Mouse (Mus musculus) kidney, postnatal 0 days (tissue): ENCODE results near the gene 4933416C03Rik. TPM values are rescaled to one million over a fixed set of nuclear protein-coding genes. Genes with fewer than 3 reads are reported as not detected.

Experiments used
- ATAC-seq: fragments of 200-750 bp; cut with Nextera tagmentation; replicated peaks from 2 replicates; pipeline ENCODE4 v1.8.0; 2017; ENCODE audit warnings: low read depth, moderate number of reproducible peaks, moderate TSS enrichment, moderate library complexity; ENCODE audit not compliant: low FRiP score
- DNase-seq: peaks from one replicate; pipeline ENCODE4 v3.0.0-alpha.2; 2016; ENCODE audit warnings: low spot score
- H3K27ac ChIP-seq: fragments of 300-500 bp; sonication (generic); 2 replicates; pipeline ENCODE4 v1.5.1; 2014; ENCODE audit warnings: mild to moderate bottlenecking
- H3K27me3 ChIP-seq: fragments of 300-500 bp; sonication (generic); 2 replicates; pipeline ENCODE4 v1.6.1; 2014; ENCODE audit warnings: low read length, mixed read lengths; ENCODE audit not compliant: insufficient read depth
- H3K36me3 ChIP-seq: fragments of 300-500 bp; sonication (generic); 2 replicates; pipeline ENCODE4 v1.6.1; 2014; ENCODE audit warnings: low read length, mixed read lengths; ENCODE audit not compliant: insufficient read depth
- H3K4me1 ChIP-seq: fragments of 300-500 bp; sonication (generic); replicated peaks from 2 replicates; pipeline ENCODE4 v1.6.1; 2014; ENCODE audit warnings: antibody characterized with exemption, low read length, mixed read lengths; ENCODE audit not compliant: insufficient read depth
- H3K4me2 ChIP-seq: fragments of 300-500 bp; sonication (generic); 2 replicates; pipeline ENCODE4 v1.6.1; 2014; ENCODE audit warnings: mild to moderate bottlenecking, low read length, moderate library complexity, mixed read lengths
- H3K4me3 ChIP-seq: fragments of 300-500 bp; sonication (generic); replicated peaks from 2 replicates; pipeline ENCODE4 v1.5.1; 2014; ENCODE audit warnings: low read depth, low read length
- H3K9ac ChIP-seq: fragments of 300-500 bp; sonication (generic); 2 replicates; pipeline ENCODE4 v1.6.1; 2014; ENCODE audit warnings: low read depth, low read length
- H3K9me3 ChIP-seq: fragments of 300-500 bp; sonication (generic); replicated peaks from 2 replicates; pipeline ENCODE4 v1.6.1; 2016; ENCODE audit warnings: low read length, inconsistent platforms, mixed read lengths
- CTCF ChIP-seq: IDR thresholded peaks from 2 replicates; pipeline ENCODE4 v1.5.1; 2016; ENCODE audit warnings: antibody characterized with exemption, low read depth, mild to moderate bottlenecking, moderate library complexity
- WGBS: fragments of 180-500 bp; shearing (Covaris S2); extraction: QIAGEN DNeasy Blood & Tissue Kit; methylation state at CpG from one replicate; pipeline ENCODE4 v1.1.7; 2014; 5-methylcytosine and 5-hydroxymethylcytosine counted together
- polyA plus RNA-seq: library from polyadenylated mRNA; unstranded; fragments of >200 nt; fragmentation: Nextera tagmentation; extraction: Ambion mirVana; gene quantifications from 2 replicates; pipeline ENCODE4 v1.2.1, GENCODE M21; 2015

4933416C03Rik gene
- polyA plus RNA-seq, 1 experiment from 2014 or later = not detected

DNA sequence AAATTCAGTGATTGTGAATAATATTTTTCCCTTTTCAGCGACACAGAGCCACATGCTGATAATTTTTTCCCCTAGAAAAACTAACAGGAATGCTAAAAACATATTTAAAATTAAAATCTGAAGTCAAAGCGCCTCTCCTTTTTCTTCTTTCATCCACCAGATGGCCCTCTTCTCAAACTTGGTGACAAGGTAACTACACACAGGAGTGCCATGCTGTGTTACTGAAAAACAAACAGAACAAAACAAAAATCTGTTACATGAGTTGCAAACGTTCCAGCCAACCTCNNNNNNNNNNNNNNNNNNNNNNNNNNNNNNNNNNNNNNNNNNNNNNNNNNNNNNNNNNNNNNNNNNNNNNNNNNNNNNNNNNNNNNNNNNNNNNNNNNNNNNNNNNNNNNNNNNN, 29.8 kb downstream of the 4933416C03Rik start:
- TF ChIP-seq CTCF = peak; percentile 62
- Histone ChIP-seq H3K9ac (no peak overlapping the region), H3K4me3 (no peak overlapping the region), H3K9me3 (no peaks in the 10 kb centered on the region), H3K36me3 (no peaks in the 10 kb centered on the region), H3K27ac (no peak overlapping the region), H3K4me1 (no peaks in the 10 kb centered on the region), H3K27me3 (no peaks in the 10 kb centered on the region), H3K4me2 (no peak overlapping the region)
- 24% methylated on average over 3 of the region's 3 CpGs for WGBS
- DNase-seq (peak; percentile 12), ATAC-seq (no peak)

DNA sequence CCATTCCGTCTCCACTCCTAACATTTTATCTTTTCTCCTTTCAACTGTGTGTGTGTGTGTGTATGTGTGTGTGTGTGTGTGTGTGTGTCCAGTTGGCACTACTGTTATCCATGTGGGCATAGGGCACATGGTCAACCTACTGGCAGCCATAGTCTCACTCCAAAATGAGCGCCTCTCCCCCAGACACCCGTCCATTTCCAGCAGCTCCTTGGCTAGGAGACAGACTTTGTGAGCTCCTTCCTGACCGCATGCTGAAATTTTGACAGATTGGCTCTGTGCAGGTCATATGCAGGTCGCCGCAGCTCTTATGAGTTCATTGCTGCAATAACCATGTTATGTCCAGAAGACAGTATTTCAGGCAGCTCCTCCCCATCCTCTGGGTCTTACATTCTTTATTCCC, 32.9 kb downstream of the 4933416C03Rik start:
- DNase-seq (no peak), ATAC-seq (no peak)
- Histone ChIP-seq H3K36me3 (no peaks in the 10 kb centered on the region), H3K27ac (no peak overlapping the region), H3K4me2 (no peak overlapping the region), H3K9ac (no peak overlapping the region), H3K27me3 (no peaks in the 10 kb centered on the region), H3K4me1 (no peaks in the 10 kb centered on the region), H3K9me3 (no peaks in the 10 kb centered on the region), H3K4me3 (no peak overlapping the region)
- 87% methylated on average over 6 of the region's 6 CpGs for WGBS
- no peak for TF ChIP-seq CTCF

DNA sequence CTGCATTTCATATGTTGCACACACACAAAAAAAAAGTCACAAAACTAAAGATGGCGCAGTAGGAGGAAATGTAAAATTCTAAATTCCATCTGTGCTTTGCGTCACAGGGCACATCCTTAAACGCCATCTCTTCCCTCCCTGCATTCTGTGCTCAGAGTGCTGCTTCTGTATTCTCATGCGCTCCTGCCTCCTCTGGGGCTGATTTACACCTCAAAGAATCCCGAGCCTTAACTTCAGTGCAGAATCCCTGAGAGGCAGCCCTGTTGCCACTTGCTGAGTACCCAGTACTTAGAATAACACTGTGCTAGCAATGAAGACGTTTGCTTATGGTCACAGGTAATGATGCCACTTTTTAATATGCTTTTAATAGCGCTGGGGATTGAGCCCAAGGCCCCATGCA, 34.3 kb downstream of the 4933416C03Rik start:
- Histone ChIP-seq H3K27ac (no peak overlapping the region), H3K9ac (no peak overlapping the region), H3K36me3 (no peaks in the 10 kb centered on the region), H3K9me3 (no peaks in the 10 kb centered on the region), H3K27me3 (no peaks in the 10 kb centered on the region), H3K4me3 (no peak overlapping the region), H3K4me2 (no peak overlapping the region), H3K4me1 (no peaks in the 10 kb centered on the region)
- 42% methylated on average over 7 of the region's 7 CpGs for WGBS
- no peak for TF ChIP-seq CTCF
- no peak for ATAC-seq
- no peak for DNase-seq

DNA sequence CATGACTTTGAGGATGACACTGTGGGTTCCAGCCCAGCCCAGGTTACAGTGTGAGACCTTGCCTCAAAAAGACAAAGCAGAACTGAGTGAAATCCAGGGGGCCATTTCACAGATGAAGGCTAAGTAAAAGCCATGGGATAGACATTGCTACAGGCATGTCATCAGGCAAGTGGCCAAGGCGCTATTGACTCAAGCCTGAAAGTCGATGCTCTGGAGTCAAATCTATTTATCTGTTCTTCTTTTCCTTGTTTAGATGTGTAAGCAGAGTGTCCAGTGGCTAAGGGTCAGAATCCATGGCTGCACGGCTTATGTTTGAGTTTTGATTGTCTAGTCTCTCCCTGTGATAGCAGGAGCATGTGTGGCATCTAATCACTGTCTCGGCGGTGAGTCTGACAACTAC, 35.1 kb downstream of the 4933416C03Rik start:
- H3K27me3 ChIP-seq = no peaks in the 10 kb centered on the region
- H3K9ac ChIP-seq = no peak overlapping the region
- no peak overlapping the region for H3K4me2 ChIP-seq
- ATAC-seq (no peak), DNase-seq (no peak)
- 85% methylated on average over 5 of the region's 5 CpGs for WGBS
- H3K36me3 ChIP-seq = no peaks in the 10 kb centered on the region
- H3K4me1 ChIP-seq = no peaks in the 10 kb centered on the region
- H3K9me3 ChIP-seq = no peaks in the 10 kb centered on the region
- no peak overlapping the region for H3K4me3 ChIP-seq
- no peak for TF ChIP-seq CTCF
- H3K27ac ChIP-seq = no peak overlapping the region

DNA sequence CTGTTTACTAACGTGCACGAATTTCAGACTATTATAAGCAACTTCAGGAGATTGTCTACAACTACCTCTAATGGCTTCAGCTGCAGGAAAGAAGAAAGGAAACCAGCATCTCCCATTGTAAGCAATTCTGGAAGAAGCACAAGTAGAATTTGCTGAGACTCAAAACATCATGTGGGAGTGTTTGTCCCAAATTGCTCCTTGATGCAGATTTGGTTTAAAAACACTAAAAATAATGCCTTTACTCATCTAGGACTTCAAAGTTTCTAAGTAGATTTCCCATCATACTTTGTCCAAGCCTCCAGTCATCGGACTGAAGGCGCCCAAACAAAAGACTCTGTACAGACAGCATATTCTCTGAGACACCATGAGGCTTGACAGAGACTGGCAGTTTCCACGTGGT, 37.8 kb downstream of the 4933416C03Rik start:
- Histone ChIP-seq H3K27ac (no peak overlapping the region), H3K27me3 (no peaks in the 10 kb centered on the region), H3K4me1 (no peaks in the 10 kb centered on the region), H3K4me2 (no peak overlapping the region), H3K9ac (no peak overlapping the region), H3K4me3 (no peak overlapping the region), H3K36me3 (no peaks in the 10 kb centered on the region), H3K9me3 (no peaks in the 10 kb centered on the region)
- ATAC-seq (no peak), DNase-seq (no peak)
- TF ChIP-seq CTCF = no peak
- WGBS = 84% methylated on average over 5 of the region's 5 CpGs

Other genes with a start within 250 kb of the 4933416C03Rik start
- 2.1 and 2.2 TPM in 2 replicates for gene Ptprr, start 95.7 kb downstream of the 4933416C03Rik start, polyA plus RNA-seq
- 5.5 and 6.4 TPM in 2 replicates for gene Ptprb, start 161.6 kb upstream of the 4933416C03Rik start, polyA plus RNA-seq